Mouse (Mus musculus): Measurements from ENCODE around the gene Pde6c. TPM values are rescaled to one million over a fixed set of nuclear protein-coding genes. Genes with fewer than 3 reads are reported as not detected.

Gene Pde6c
- polyA plus RNA-seq, 1 experiment from 2014 or later: 2.4 TPM

GRCm38 (mm10) chr19:38186631-38187344, 54.2 kb downstream of the Pde6c start:
- Histone ChIP-seq H3K36me3 (ENCODE audit: control insufficient read depth, insufficient read depth, low read length) (peaks cover 7% of the 10 kb centered on the region; the same call in 1 of the 2 replicates), H3K4me1 (replicated peaks; ENCODE audit: control insufficient read depth, insufficient read depth, low read length) (no peaks in the 10 kb centered on the region), H3K4me3 (ENCODE audit: low read depth, low read length) (no peak overlapping the region), H3K9me3 (ENCODE audit: control insufficient read depth, low read length) (no peaks in the 10 kb centered on the region), H3K4me2 (no peak overlapping the region), H3K27ac (ENCODE audit: low read depth, low read length) (no peak overlapping the region), H3K9ac (ENCODE audit: low read depth, low read length) (no peak overlapping the region), H3K27me3 (replicated peaks; ENCODE audit: control insufficient read depth, insufficient read depth, low read length) (no peaks in the 10 kb centered on the region)
- 89% methylated on average over 5 of the region's 5 CpGs for WGBS
- DNase-seq (ENCODE audit: low spot score) (no peak), ATAC-seq (replicated peaks; ENCODE audit: low FRiP score) (no peak)

- H3K27me3 ChIP-seq (replicated peaks; ENCODE audit: control insufficient read depth, insufficient read depth, low read length): no peaks in the 10 kb centered on the region
- ATAC-seq (replicated peaks; ENCODE audit: low FRiP score) (no peak), DNase-seq (ENCODE audit: low spot score) (no peak)
- H3K9me3 ChIP-seq (ENCODE audit: control insufficient read depth, low read length): no peaks in the 10 kb centered on the region
- H3K27ac ChIP-seq (ENCODE audit: low read depth, low read length): no peak overlapping the region
- no peak overlapping the region for H3K9ac ChIP-seq (ENCODE audit: low read depth, low read length)
- H3K4me2 ChIP-seq: no peak overlapping the region
- H3K36me3 ChIP-seq (ENCODE audit: control insufficient read depth, insufficient read depth, low read length): peaks cover 7% of the 10 kb centered on the region; the same call in 1 of the 2 replicates
- 85% methylated on average over 2 of the region's 2 CpGs for WGBS
- no peaks in the 10 kb centered on the region for H3K4me1 ChIP-seq (replicated peaks; ENCODE audit: control insufficient read depth, insufficient read depth, low read length)
- no peak overlapping the region for H3K4me3 ChIP-seq (ENCODE audit: low read depth, low read length)
Observed at GRCm38 (mm10) chr19:38187345-38187680, 54.7 kb downstream of the Pde6c start.

GRCm38 (mm10) chr19:38190606-38191005, 58.0 kb downstream of the Pde6c start:
- H3K4me2 ChIP-seq: no peak overlapping the region
- no peaks in the 10 kb centered on the region for H3K27me3 ChIP-seq (replicated peaks; ENCODE audit: control insufficient read depth, insufficient read depth, low read length)
- no peak overlapping the region for H3K4me3 ChIP-seq (ENCODE audit: low read depth, low read length)
- no peaks in the 10 kb centered on the region for H3K4me1 ChIP-seq (replicated peaks; ENCODE audit: control insufficient read depth, insufficient read depth, low read length)
- H3K9ac ChIP-seq (ENCODE audit: low read depth, low read length): no peak overlapping the region
- ATAC-seq (replicated peaks; ENCODE audit: low FRiP score): no peak
- 82% methylated on average over 3 of the region's 3 CpGs for WGBS
- H3K36me3 ChIP-seq (ENCODE audit: control insufficient read depth, insufficient read depth, low read length): peaks cover 10% of the 10 kb centered on the region; the same call in 1 of the 2 replicates
- no peaks in the 10 kb centered on the region for H3K9me3 ChIP-seq (ENCODE audit: control insufficient read depth, low read length)
- DNase-seq (ENCODE audit: low spot score): no peak
- H3K27ac ChIP-seq (ENCODE audit: low read depth, low read length): no peak overlapping the region

GRCm38 (mm10) chr19:38191446-38191845, 58.9 kb downstream of the Pde6c start:
- DNase-seq (ENCODE audit: low spot score): no peak
- peak; percentile 34; the same call in 1 of the 2 replicates for ATAC-seq (replicated peaks; ENCODE audit: low FRiP score)
- no peak overlapping the region for H3K27ac ChIP-seq (ENCODE audit: low read depth, low read length)
- peaks cover 10% of the 10 kb centered on the region; the same call in 1 of the 2 replicates for H3K36me3 ChIP-seq (ENCODE audit: control insufficient read depth, insufficient read depth, low read length)
- H3K9me3 ChIP-seq (ENCODE audit: control insufficient read depth, low read length): no peaks in the 10 kb centered on the region
- H3K9ac ChIP-seq (ENCODE audit: low read depth, low read length): no peak overlapping the region
- no peaks in the 10 kb centered on the region for H3K27me3 ChIP-seq (replicated peaks; ENCODE audit: control insufficient read depth, insufficient read depth, low read length)
- 74% methylated on average over 5 of the region's 5 CpGs for WGBS
- H3K4me3 ChIP-seq (ENCODE audit: low read depth, low read length): no peak overlapping the region
- H3K4me2 ChIP-seq: no peak overlapping the region
- H3K4me1 ChIP-seq (replicated peaks; ENCODE audit: control insufficient read depth, insufficient read depth, low read length): no peaks in the 10 kb centered on the region

GRCm38 (mm10) chr19:38195245-38195644, 62.7 kb downstream of the Pde6c start:
- peaks cover 3% of the 10 kb centered on the region; the same call in 1 of the 2 replicates for H3K36me3 ChIP-seq (ENCODE audit: control insufficient read depth, insufficient read depth, low read length)
- ATAC-seq (replicated peaks; ENCODE audit: low FRiP score) (no peak), DNase-seq (ENCODE audit: low spot score) (no peak)
- H3K27me3 ChIP-seq (replicated peaks; ENCODE audit: control insufficient read depth, insufficient read depth, low read length): no peaks in the 10 kb centered on the region
- no peak overlapping the region for H3K9ac ChIP-seq (ENCODE audit: low read depth, low read length)
- H3K4me1 ChIP-seq (replicated peaks; ENCODE audit: control insufficient read depth, insufficient read depth, low read length): no peaks in the 10 kb centered on the region
- no peak overlapping the region for H3K4me3 ChIP-seq (ENCODE audit: low read depth, low read length)
- H3K4me2 ChIP-seq: no peak overlapping the region
- H3K27ac ChIP-seq (ENCODE audit: low read depth, low read length): no peak overlapping the region
- H3K9me3 ChIP-seq (ENCODE audit: control insufficient read depth, low read length): no peaks in the 10 kb centered on the region
- 88% methylated on average over 4 of the region's 4 CpGs for WGBS

- no peak overlapping the region for H3K27ac ChIP-seq (ENCODE audit: low read depth, low read length)
- ATAC-seq (replicated peaks; ENCODE audit: low FRiP score): no peak
Observed at GRCm38 (mm10) chr19:38198731-38199130, 66.2 kb downstream of the Pde6c start.

GRCm38 (mm10) chr19:38206669-38207068, 74.1 kb downstream of the Pde6c start:
- H3K27me3 ChIP-seq (replicated peaks; ENCODE audit: control insufficient read depth, insufficient read depth, low read length): no peaks in the 10 kb centered on the region

More at GRCm38 (mm10) chr19:38198731-38199130, 66.2 kb downstream of the Pde6c start:
- Histone ChIP-seq H3K36me3 (ENCODE audit: control insufficient read depth, insufficient read depth, low read length) (peaks cover 9% of the 10 kb centered on the region; the same call in 1 of the 2 replicates), H3K9ac (ENCODE audit: low read depth, low read length) (no peak overlapping the region), H3K4me2 (no peak overlapping the region), H3K4me3 (ENCODE audit: low read depth, low read length) (no peak overlapping the region), H3K4me1 (replicated peaks; ENCODE audit: control insufficient read depth, insufficient read depth, low read length) (no peaks in the 10 kb centered on the region), H3K9me3 (ENCODE audit: control insufficient read depth, low read length) (no peaks in the 10 kb centered on the region), H3K27me3 (replicated peaks; ENCODE audit: control insufficient read depth, insufficient read depth, low read length) (no peaks in the 10 kb centered on the region)
- no peak for DNase-seq (ENCODE audit: low spot score)
- 84% methylated on average over 5 of the region's 5 CpGs for WGBS

GRCm38 (mm10) chr19:38217696-38218095, 85.1 kb downstream of the Pde6c start:
- Histone ChIP-seq H3K4me1 (replicated peaks; ENCODE audit: control insufficient read depth, insufficient read depth, low read length) (peaks cover under 1% of the 10 kb centered on the region; the same call in 1 of the 2 replicates), H3K9ac (ENCODE audit: low read depth, low read length) (no peak overlapping the region)
- 97% methylated on average over 3 of the region's 3 CpGs for WGBS

More at GRCm38 (mm10) chr19:38206669-38207068, 74.1 kb downstream of the Pde6c start:
- no peak for DNase-seq (ENCODE audit: low spot score)
- Histone ChIP-seq H3K4me1 (replicated peaks; ENCODE audit: control insufficient read depth, insufficient read depth, low read length) (no peaks in the 10 kb centered on the region), H3K4me3 (ENCODE audit: low read depth, low read length) (no peak overlapping the region), H3K27ac (ENCODE audit: low read depth, low read length) (no peak overlapping the region), H3K9me3 (ENCODE audit: control insufficient read depth, low read length) (no peaks in the 10 kb centered on the region), H3K36me3 (ENCODE audit: control insufficient read depth, insufficient read depth, low read length) (peaks cover 7% of the 10 kb centered on the region; the same call in 1 of the 2 replicates), H3K4me2 (no peak overlapping the region), H3K9ac (ENCODE audit: low read depth, low read length) (no peak overlapping the region)
- ATAC-seq (replicated peaks; ENCODE audit: low FRiP score): no peak
- 58% methylated on average over 9 of the region's 9 CpGs for WGBS

More at GRCm38 (mm10) chr19:38217696-38218095, 85.1 kb downstream of the Pde6c start:
- H3K36me3 ChIP-seq (ENCODE audit: control insufficient read depth, insufficient read depth, low read length): peaks cover 9% of the 10 kb centered on the region; the same call in 1 of the 2 replicates
- no peaks in the 10 kb centered on the region for H3K9me3 ChIP-seq (ENCODE audit: control insufficient read depth, low read length)
- H3K27me3 ChIP-seq (replicated peaks; ENCODE audit: control insufficient read depth, insufficient read depth, low read length): no peaks in the 10 kb centered on the region
- no peak overlapping the region for H3K4me2 ChIP-seq
- ATAC-seq (replicated peaks; ENCODE audit: low FRiP score) (no peak), DNase-seq (ENCODE audit: low spot score) (no peak)
- H3K4me3 ChIP-seq (ENCODE audit: low read depth, low read length): no peak overlapping the region
- H3K27ac ChIP-seq (ENCODE audit: low read depth, low read length): no peak overlapping the region

Data from liver, embryonic 11.5 days (tissue).